Mouse (Mus musculus) bone marrow macrophage, adult 2 months (primary cell): ENCODE results near the gene Nme6. TPM values are rescaled to one million over a fixed set of nuclear protein-coding genes. Genes with fewer than 3 reads are reported as not detected.
A peak's percentile ranks its signal among the peaks of the same experiment; 100 is the strongest.
"Not testable (repeated sequence)": the region's sequence is repeated elsewhere in the genome, so short reads cannot be mapped to it uniquely, and the experiment has no call there.

Experiments
- H3K27ac ChIP-seq: 2 replicates; pipeline ENCODE4 v1.5.1; 2012; ENCODE audit warnings: low read depth, low read length; ENCODE audit not compliant: insufficient read depth
- H3K4me1 ChIP-seq: 2 replicates; pipeline ENCODE4 v1.6.1; 2012; ENCODE audit warnings: low read length; ENCODE audit not compliant: control insufficient read depth, insufficient read depth
- H3K4me3 ChIP-seq: 2 replicates; pipeline ENCODE4 v1.5.1; 2012; ENCODE audit warnings: mild to moderate bottlenecking, low read length, moderate library complexity; ENCODE audit not compliant: insufficient read depth
- CTCF ChIP-seq: IDR thresholded peaks from 2 replicates; pipeline ENCODE4 v1.5.1; 2012; ENCODE audit warnings: low read depth, mild to moderate bottlenecking, low read length, moderate library complexity
- POLR2A ChIP-seq: IDR thresholded peaks from 2 replicates; pipeline ENCODE4 v1.6.1; 2012; ENCODE audit warnings: mild to moderate bottlenecking, low read depth, low read length, borderline replicate concordance
- polyA plus RNA-seq: library from polyadenylated mRNA; stranded (reverse); fragments of >200 nt; gene quantifications from 2 replicates; pipeline ENCODE4 v1.2.4, GENCODE M21; 2012; ENCODE audit not compliant: missing spikeins, insufficient read depth, insufficient read length

Gene Nme6
- polyA plus RNA-seq: 13.9 and 17.6 TPM in 2 replicates

DNA sequence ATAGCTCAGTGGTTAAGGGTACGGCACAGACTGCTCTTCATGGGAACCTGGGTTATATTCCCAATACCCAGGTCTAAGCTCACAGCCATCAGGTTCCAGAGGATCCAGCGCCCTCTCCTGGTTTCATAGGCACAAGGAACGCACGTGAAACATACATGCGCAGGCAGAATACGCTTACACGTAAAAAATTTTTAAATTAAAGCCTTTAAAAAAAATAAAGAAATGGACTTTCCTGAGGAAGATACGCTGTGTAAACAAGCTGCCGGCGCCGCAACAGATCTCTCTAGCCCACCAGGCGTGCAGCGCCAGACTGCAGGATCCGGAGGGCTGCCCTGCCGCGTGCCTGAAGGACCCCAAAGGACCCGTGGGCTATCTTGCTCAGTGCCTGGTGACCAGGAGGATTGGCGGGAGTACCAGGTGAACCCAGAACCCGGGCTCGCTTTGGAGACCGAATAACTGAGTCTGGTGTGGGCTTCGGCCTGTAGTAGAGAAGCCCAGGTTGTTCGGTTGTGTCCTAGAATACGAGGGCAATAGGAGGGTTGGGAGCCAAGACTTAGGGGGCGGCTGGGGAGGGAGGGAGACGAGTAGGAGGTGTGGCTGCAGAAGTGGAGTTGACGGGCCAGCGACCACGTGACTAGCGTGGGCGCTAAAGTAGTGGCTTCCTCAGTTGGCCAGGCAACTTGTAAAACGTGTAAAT lies at the start of gene Nme6:
Gene Nme6 (plus strand): TSS at position 359 of the 697 bp plus-strand sequence.
- TF ChIP-seq CTCF: peak; percentile 95
- TF ChIP-seq POLR2A: no peak
- Histone ChIP-seq H3K27ac (peak within 1 kb of the TSS; percentile 51), H3K4me3 (peak within 1 kb of the TSS; percentile 75), H3K4me1 (no peaks in the 10 kb centered on the region)

DNA sequence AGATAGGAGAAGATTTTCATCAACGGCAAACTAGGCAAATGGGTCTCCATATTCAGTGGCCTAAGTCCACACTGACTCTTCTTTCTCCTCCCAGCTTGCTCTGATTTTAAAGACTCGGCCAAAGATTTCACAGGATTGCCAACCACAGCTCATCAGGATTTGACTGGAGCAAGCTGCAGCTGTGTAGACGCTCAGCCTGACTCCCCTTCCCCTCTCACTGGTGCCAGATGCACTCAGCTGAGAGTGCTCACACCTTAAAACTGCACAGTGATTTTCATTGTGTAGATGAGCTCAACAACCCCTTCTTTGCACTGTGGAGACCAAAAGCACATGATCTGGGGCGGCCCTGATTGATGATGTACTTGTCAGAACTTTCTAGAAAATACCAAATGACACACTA lies 42.0 kb upstream of the Nme6 start, which contains the start of gene Fbxw27:
Gene Fbxw27 (minus strand): TSS at position 101 of the 400 bp plus-strand sequence.
- H3K4me1 ChIP-seq: not testable (repeated sequence)

DNA sequence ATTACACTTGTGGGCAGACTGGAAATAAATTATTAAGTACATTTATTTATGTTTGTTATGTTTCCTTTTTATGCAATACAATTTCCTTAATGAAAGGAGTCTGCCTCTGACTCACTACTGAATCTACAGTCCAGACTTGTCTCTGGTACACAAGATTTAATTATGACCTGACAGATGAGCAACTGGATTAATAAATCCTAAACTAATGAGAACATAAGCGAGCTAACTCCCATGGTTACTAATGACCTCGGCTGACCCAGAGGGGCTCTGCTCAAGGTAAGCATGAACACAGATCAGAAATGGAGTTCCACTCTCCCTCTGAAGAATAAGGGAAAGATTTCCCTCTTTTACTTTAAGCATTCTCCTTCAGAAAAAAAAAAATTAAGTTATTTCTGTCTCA lies 37.3 kb upstream of the Nme6 start:
- Histone ChIP-seq H3K27ac (no peak overlapping the region), H3K4me3 (no peak overlapping the region), H3K4me1 (no peaks in the 10 kb centered on the region)
- no peak for TF ChIP-seq CTCF
- TF ChIP-seq POLR2A: no peak

More for the DNA sequence above, 42.0 kb upstream of the Nme6 start, which contains the start of gene Fbxw27:
- not testable (repeated sequence) for H3K4me3 ChIP-seq, H3K27ac ChIP-seq

DNA sequence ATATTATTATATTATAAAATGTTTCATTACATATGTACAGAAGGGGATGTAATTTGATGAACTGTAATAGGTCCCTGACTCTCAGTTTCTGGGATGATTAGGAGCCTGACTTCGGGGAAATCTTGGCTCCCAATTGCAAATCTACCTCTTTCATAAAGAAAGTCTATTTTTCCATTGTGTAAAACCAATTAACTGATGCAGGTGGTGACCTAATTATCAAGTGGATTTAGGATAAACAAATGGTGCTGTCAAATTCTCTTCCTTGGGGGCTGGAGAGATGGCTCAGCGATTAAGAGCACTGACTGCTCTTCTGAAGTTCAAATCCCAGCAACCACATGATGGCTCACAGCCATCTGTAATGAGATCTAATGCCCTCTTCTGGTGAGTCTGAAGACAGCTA lies 36.7 kb upstream of the Nme6 start:
- Histone ChIP-seq H3K4me3 (no peak overlapping the region), H3K27ac (no peak overlapping the region), H3K4me1 (no peaks in the 10 kb centered on the region)
- TF ChIP-seq POLR2A: no peak
- no peak for TF ChIP-seq CTCF

GRCm38 (mm10) chr9:109798051-109798450 lies 34.5 kb upstream of the Nme6 start:
- H3K4me3 ChIP-seq: no peak overlapping the region
- TF ChIP-seq CTCF (no peak), POLR2A (no peak)
- H3K4me1 ChIP-seq: no peaks in the 10 kb centered on the region
- no peak overlapping the region for H3K27ac ChIP-seq

DNA sequence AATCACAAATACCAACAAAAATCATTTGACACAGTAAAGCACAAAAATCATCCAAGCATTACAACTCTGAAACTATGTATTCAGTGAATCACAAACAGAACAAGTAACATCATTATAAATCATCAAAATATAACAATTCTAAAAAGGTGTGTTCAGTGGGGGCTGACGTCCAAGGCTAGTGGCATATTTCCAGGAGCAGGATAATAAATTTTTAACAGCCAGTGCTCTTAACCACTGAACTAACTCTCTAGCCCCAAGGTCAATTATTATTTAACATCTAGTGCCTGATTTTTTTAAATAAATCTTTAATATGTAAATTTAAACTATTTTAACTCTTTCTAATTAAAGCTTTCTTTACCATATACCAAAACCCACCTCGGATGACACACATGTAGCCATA lies 27.0 kb upstream of the Nme6 start:
- H3K4me1 ChIP-seq, H3K27ac ChIP-seq, H3K4me3 ChIP-seq: not testable (repeated sequence)

DNA sequence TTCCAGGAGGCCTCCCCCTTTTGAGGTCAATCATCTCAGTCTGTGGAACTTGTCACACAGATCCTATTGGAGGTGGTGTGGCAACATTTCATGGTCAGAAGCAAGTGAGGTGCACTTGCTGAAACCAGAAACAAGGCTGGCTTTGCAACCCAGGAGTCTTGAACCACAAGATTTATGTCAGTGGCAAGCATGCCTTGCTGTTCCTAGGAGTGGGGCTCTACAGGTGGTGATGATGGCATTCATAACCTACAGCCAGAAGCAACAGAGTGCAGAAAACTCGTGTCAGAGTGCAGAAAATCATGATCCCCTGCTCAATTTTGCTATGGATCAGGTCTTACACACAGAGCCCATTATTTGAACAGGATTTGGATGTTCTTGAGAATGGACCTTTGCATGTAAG lies 26.3 kb upstream of the Nme6 start:
- Histone ChIP-seq H3K27ac (no peak overlapping the region), H3K4me1 (no peaks in the 10 kb centered on the region), H3K4me3 (no peak overlapping the region)
- no peak for TF ChIP-seq CTCF
- no peak for TF ChIP-seq POLR2A

GRCm38 (mm10) chr9:109806695-109807293 lies 25.8 kb upstream of the Nme6 start:
- no peaks in the 10 kb centered on the region for H3K4me1 ChIP-seq
- no peak overlapping the region for H3K4me3 ChIP-seq
- TF ChIP-seq CTCF (no peak), POLR2A (no peak)
- H3K27ac ChIP-seq: no peak overlapping the region

- H3K27ac ChIP-seq: no peak overlapping the region
- no peaks in the 10 kb centered on the region for H3K4me1 ChIP-seq
- no peak overlapping the region for H3K4me3 ChIP-seq
- TF ChIP-seq POLR2A (no peak), CTCF (no peak)
Observed at GRCm38 (mm10) chr9:109807898-109808297, 24.7 kb upstream of the Nme6 start.

DNA sequence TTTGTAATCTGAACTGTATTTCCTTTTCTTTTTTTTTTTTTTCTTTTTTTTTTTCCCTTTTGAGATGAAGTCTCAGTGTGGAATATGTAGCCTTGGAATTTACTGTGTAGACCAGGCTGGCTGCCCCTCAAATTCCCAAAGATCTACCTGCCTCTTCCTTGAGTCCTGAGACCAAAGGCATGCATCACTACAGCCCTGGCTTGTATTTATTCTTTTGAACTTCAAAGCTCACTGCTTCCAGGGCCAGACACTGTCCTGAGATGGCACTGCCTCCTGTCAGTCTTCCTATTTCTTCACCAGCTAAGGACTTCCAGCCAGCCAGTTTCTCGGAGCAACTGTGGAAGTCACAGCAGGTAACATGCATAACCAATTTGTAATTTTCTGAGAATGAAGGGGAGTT lies 20.6 kb upstream of the Nme6 start, which contains the start of gene Spink8:
Gene Spink8 (plus strand): TSS at position 301 of the 400 bp plus-strand sequence.
- no peak for TF ChIP-seq CTCF
- no peak within 1 kb of the TSS for H3K27ac ChIP-seq
- no peak within 1 kb of the TSS for H3K4me3 ChIP-seq
- no peaks in the 10 kb centered on the region for H3K4me1 ChIP-seq

DNA sequence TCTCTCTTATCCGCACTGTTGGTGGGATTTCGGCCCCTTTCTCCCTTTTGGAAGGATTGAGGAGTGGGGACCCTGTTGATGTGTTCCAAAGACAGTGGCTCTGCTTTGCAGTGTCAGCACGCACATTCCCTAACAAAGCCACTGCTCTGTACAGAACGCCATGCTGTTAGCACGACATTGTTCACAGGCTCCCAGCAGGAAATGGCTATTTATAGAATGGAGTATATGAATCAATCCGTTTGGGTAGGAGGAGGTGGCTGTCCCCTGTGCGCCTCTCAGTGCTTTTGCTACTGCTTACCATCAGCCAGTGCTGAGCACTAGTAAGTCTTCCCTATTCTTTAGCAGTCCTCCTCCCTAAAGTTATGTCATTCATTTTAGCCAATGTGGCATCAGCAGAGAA lies 19.1 kb upstream of the Nme6 start:
- H3K4me1 ChIP-seq: no peaks in the 10 kb centered on the region
- H3K4me3 ChIP-seq: no peak overlapping the region
- no peak overlapping the region for H3K27ac ChIP-seq
- TF ChIP-seq CTCF (no peak), POLR2A (no peak)
